Mouse (Mus musculus) MEL (cell line): ENCODE measurements at regions not wholly inside any gene's neighbourhood (a gene's known extent, or its start where the extent isn't known, plus 50 kb on each side); places are given as distances from the start of the nearest gene placed in this dataset.

ENCODE experiments used
- DNase-seq: peaks from one replicate; pipeline ENCODE4 v3.0.0; 2011; ENCODE audit warnings: low read depth, low spot score
- H3K27ac ChIP-seq: 2 replicates; pipeline ENCODE4 v1.5.1; 2012; ENCODE audit warnings: low read depth, mild to moderate bottlenecking, control low read depth, low read length, moderate library complexity; ENCODE audit not compliant: control insufficient read depth
- H3K27me3 ChIP-seq, 2 experiments: fragments of 150-350 bp in 1 of 2; sonication (generic) in 1 of 2; 2 replicates each; pipeline ENCODE4 v1.6.1; 2012; ENCODE audit warnings: low read length in 2 of 2, mild to moderate bottlenecking in 2 of 2, improper control_type of control experiment in 1 of 2, moderate library complexity in 1 of 2; ENCODE audit not compliant: insufficient read depth in 2 of 2, control insufficient read depth in 1 of 2
- H3K36me3 ChIP-seq, 2 experiments: 2 replicates each; pipeline ENCODE4 v1.6.1; 2012 to 2014; ENCODE audit warnings: low read length in 2 of 2, improper control_type of control experiment in 1 of 2, inconsistent platforms in 1 of 2, mild to moderate bottlenecking in 1 of 2; ENCODE audit not compliant: insufficient read depth in 2 of 2, control insufficient read depth in 1 of 2
- H3K4me1 ChIP-seq, 2 experiments: fragments of 150-350 bp in 1 of 2; sonication (generic) in 1 of 2; 2 replicates each; pipeline ENCODE4 v1.6.1; 2012; ENCODE audit warnings: low read length in 2 of 2, improper control_type of control experiment in 1 of 2, mild to moderate bottlenecking in 1 of 2; ENCODE audit not compliant: insufficient read depth in 2 of 2, control insufficient read depth in 1 of 2
- H3K4me3 ChIP-seq, 2 experiments: fragments of 150-350 bp in 1 of 2; sonication (generic) in 1 of 2; 2 replicates each; pipeline ENCODE4 v1.5.1; 2012; ENCODE audit warnings: low read depth in 2 of 2, low read length in 2 of 2, mild to moderate bottlenecking in 2 of 2, moderate library complexity in 2 of 2, control low read depth in 1 of 2, improper control_type of control experiment in 1 of 2; ENCODE audit not compliant: control insufficient read depth in 1 of 2, insufficient read depth in 1 of 2
- H3K79me2 ChIP-seq: 2 replicates; pipeline ENCODE4 v1.6.1; 2012; ENCODE audit warnings: mild to moderate bottlenecking, low read length, moderate library complexity; ENCODE audit not compliant: control insufficient read depth, poor library complexity, insufficient read depth
- H3K9ac ChIP-seq: 2 replicates; pipeline ENCODE4 v1.6.1; 2012; ENCODE audit warnings: low read depth, mild to moderate bottlenecking, control low read depth, low read length, moderate library complexity; ENCODE audit not compliant: control insufficient read depth, poor library complexity, severe bottlenecking
- H3K9me3 ChIP-seq: fragments of 150-350 bp; sonication (generic); replicated peaks from 2 replicates; pipeline ENCODE4 v1.6.1; 2012; ENCODE audit warnings: mild to moderate bottlenecking, low read length, improper control_type of control experiment, moderate library complexity; ENCODE audit not compliant: insufficient read depth
- BHLHE40 ChIP-seq: IDR thresholded peaks from 2 replicates; pipeline ENCODE4 v1.6.1; 2012; ENCODE audit warnings: low read depth, mild to moderate bottlenecking, inconsistent platforms, low read length, improper control_type of control experiment, borderline replicate concordance
- CHD1 ChIP-seq: IDR thresholded peaks from 2 replicates; pipeline ENCODE4 v1.6.1; 2012; ENCODE audit warnings: low read depth, mild to moderate bottlenecking, inconsistent platforms, low read length, improper control_type of control experiment
- CTCF ChIP-seq, 3 experiments: IDR thresholded peaks in 2 of 3; conservative IDR thresholded peaks in 1 of 3; 2 replicates each; pipeline ENCODE4 v1.5.1; 2011 to 2012; ENCODE audit warnings: low read length in 3 of 3, low read depth in 2 of 3, mild to moderate bottlenecking in 2 of 3, improper control_type of control experiment in 1 of 3, inconsistent platforms in 1 of 3, mixed read lengths in 1 of 3, moderate library complexity in 1 of 3; ENCODE audit not compliant: control insufficient read depth in 1 of 3, insufficient read depth in 1 of 3, poor library complexity in 1 of 3, severe bottlenecking in 1 of 3
- E2F4 ChIP-seq: IDR thresholded peaks from 2 replicates; pipeline ENCODE4 v1.6.1; 2011; ENCODE audit warnings: low read depth, low read length, improper control_type of control experiment, borderline replicate concordance
- ETS1 ChIP-seq: IDR thresholded peaks from 2 replicates; pipeline ENCODE4 v1.6.1; 2012; ENCODE audit warnings: low read depth, mild to moderate bottlenecking, inconsistent platforms, low read length, improper control_type of control experiment, moderate library complexity
- HCFC1 ChIP-seq: IDR thresholded peaks from 2 replicates; pipeline ENCODE4 v1.6.1; 2012; ENCODE audit warnings: low read depth, mild to moderate bottlenecking, inconsistent platforms, low read length, improper control_type of control experiment, moderate library complexity
- KAT2A ChIP-seq: conservative IDR thresholded peaks from 2 replicates; pipeline ENCODE4 v1.6.1; 2012; ENCODE audit warnings: low read depth, low read length, improper control_type of control experiment, inconsistent platforms
- MAFK ChIP-seq: IDR thresholded peaks from 2 replicates; pipeline ENCODE4 v1.6.1; 2011; ENCODE audit warnings: low read depth, mild to moderate bottlenecking, low read length, improper control_type of control experiment, borderline replicate concordance
- MAX ChIP-seq: IDR thresholded peaks from 2 replicates; pipeline ENCODE4 v1.6.1; 2011; ENCODE audit warnings: low read length, improper control_type of control experiment
- MAZ ChIP-seq: IDR thresholded peaks from 2 replicates; pipeline ENCODE4 v1.6.1; 2012; ENCODE audit warnings: low read depth, mild to moderate bottlenecking, inconsistent platforms, low read length, improper control_type of control experiment
- MEF2A ChIP-seq: IDR thresholded peaks from 2 replicates; pipeline ENCODE4 v1.6.1; 2014; ENCODE audit warnings: low read depth, mild to moderate bottlenecking, inconsistent platforms, low read length, improper control_type of control experiment; ENCODE audit not compliant: poor library complexity, insufficient replicate concordance, severe bottlenecking; ENCODE audit errors: extremely low read depth
- MXI1 ChIP-seq: IDR thresholded peaks from 2 replicates; pipeline ENCODE4 v1.6.1; 2011; ENCODE audit warnings: mild to moderate bottlenecking, low read depth, low read length, improper control_type of control experiment
- MYB ChIP-seq: IDR thresholded peaks from 2 replicates; pipeline ENCODE4 v1.6.1; 2011; ENCODE audit warnings: mild to moderate bottlenecking, low read depth, low read length, improper control_type of control experiment
- NELFE ChIP-seq: IDR thresholded peaks from 2 replicates; pipeline ENCODE4 v1.6.1; 2011; ENCODE audit warnings: low read depth, low read length, improper control_type of control experiment
- POLR2A ChIP-seq, 2 experiments: IDR thresholded peaks; 2 replicates each; pipeline ENCODE4 v1.6.1; 2011 to 2012; ENCODE audit warnings: low read length in 2 of 2, mild to moderate bottlenecking in 2 of 2, control low read depth in 1 of 2, improper control_type of control experiment in 1 of 2, low read depth in 1 of 2, moderate library complexity in 1 of 2; ENCODE audit not compliant: control insufficient read depth in 1 of 2, insufficient read depth in 1 of 2, poor library complexity in 1 of 2
- RAD21 ChIP-seq: IDR thresholded peaks from 2 replicates; pipeline ENCODE4 v1.6.1; 2011; ENCODE audit warnings: mild to moderate bottlenecking, low read depth, low read length, improper control_type of control experiment
- RCOR1 ChIP-seq: IDR thresholded peaks from 2 replicates; pipeline ENCODE4 v1.6.1; 2012; ENCODE audit warnings: low read depth, mild to moderate bottlenecking, inconsistent platforms, low read length, improper control_type of control experiment
- SIN3A ChIP-seq: IDR thresholded peaks from 2 replicates; pipeline ENCODE4 v1.6.1; 2012; ENCODE audit warnings: low read length, improper control_type of control experiment, inconsistent platforms
- SMC3 ChIP-seq: IDR thresholded peaks from 2 replicates; pipeline ENCODE4 v1.6.1; 2011; ENCODE audit warnings: low read depth, low read length, improper control_type of control experiment
- TAL1 ChIP-seq: IDR thresholded peaks from 2 replicates; pipeline ENCODE4 v1.6.1; 2012; ENCODE audit warnings: mild to moderate bottlenecking, inconsistent platforms, low read length, moderate library complexity, mixed read lengths
- TBP ChIP-seq: IDR thresholded peaks from 2 replicates; pipeline ENCODE4 v1.8.0; 2011; ENCODE audit warnings: low read depth, low read length, improper control_type of control experiment
- TCF12 ChIP-seq: IDR thresholded peaks from 2 replicates; pipeline ENCODE4 v1.6.1; 2014; ENCODE audit warnings: low read depth, mild to moderate bottlenecking, inconsistent platforms, low read length, improper control_type of control experiment, moderate library complexity
- USF1 ChIP-seq: IDR thresholded peaks from 2 replicates; pipeline ENCODE4 v1.6.1; 2014; ENCODE audit warnings: low read depth, mild to moderate bottlenecking, inconsistent platforms, low read length, improper control_type of control experiment, moderate library complexity
- USF2 ChIP-seq, 2 experiments: IDR thresholded peaks; 2 replicates each; pipeline ENCODE4 v1.6.1; 2011 to 2012; ENCODE audit warnings: improper control_type of control experiment in 2 of 2, low read length in 2 of 2, borderline replicate concordance in 1 of 2, inconsistent platforms in 1 of 2, low read depth in 1 of 2, mild to moderate bottlenecking in 1 of 2; ENCODE audit not compliant: insufficient read depth in 1 of 2
- ZNF384 ChIP-seq: IDR thresholded peaks from 2 replicates; pipeline ENCODE4 v1.6.1; 2012; ENCODE audit warnings: low read depth, mild to moderate bottlenecking, inconsistent platforms, low read length, improper control_type of control experiment

GRCm38 (mm10) chr12:77532547-77532946 lies 294.6 kb downstream of the Fut8 start:
- Histone ChIP-seq H3K9ac (no peak overlapping the region), H3K79me2 (no peaks in the 10 kb centered on the region), H3K27ac (no peak overlapping the region), H3K27me3 (no peaks in the 10 kb centered on the region), H3K9me3 (no peaks in the 10 kb centered on the region), H3K4me3 (no peak overlapping the region), H3K4me1 (peaks cover 0 to 3% of the 10 kb centered on the region in 2 experiments; a peak in 1 of 4 replicates), H3K36me3 (peaks cover 0 to 3% of the 10 kb centered on the region in 2 experiments; a peak in 2 of 4 replicates)
- TF ChIP-seq SIN3A (no peak), RAD21 (no peak), MXI1 (no peak), USF2 (IDR thresholded peaks at IDR 0.05; ENCODE audit: borderline replicate concordance in 1 of 2, insufficient read depth in 1 of 2, low read depth in 1 of 2, low read length in 2 of 2) (no peak), CTCF (IDR thresholded peaks at IDR 0.05 in 2 of 3, conservative IDR thresholded peaks at IDR 0.05 in 1 of 3; ENCODE audit: control insufficient read depth in 1 of 3, insufficient read depth in 1 of 3, low read depth in 2 of 3, low read length in 3 of 3, poor library complexity in 1 of 3, severe bottlenecking in 1 of 3) (no peak), TCF12 (no peak), HCFC1 (no peak), RCOR1 (no peak), BHLHE40 (no peak), POLR2A (IDR thresholded peaks at IDR 0.05; ENCODE audit: control insufficient read depth in 1 of 2, insufficient read depth in 1 of 2, low read depth in 1 of 2, low read length in 2 of 2, poor library complexity in 1 of 2) (no peak), TBP (no peak), KAT2A (no peak), NELFE (no peak), MAFK (no peak)
- DNase-seq: no peak

GRCm38 (mm10) chr12:77533606-77534005 lies 295.7 kb downstream of the Fut8 start:
- no peak overlapping the region for H3K4me3 ChIP-seq
- no peaks in the 10 kb centered on the region for H3K79me2 ChIP-seq
- peaks cover 0 to 3% of the 10 kb centered on the region in 2 experiments; a peak in 2 of 4 replicates for H3K36me3 ChIP-seq
- no peak overlapping the region for H3K27ac ChIP-seq
- H3K9ac ChIP-seq: no peak overlapping the region
- H3K4me1 ChIP-seq: peaks cover 0 to 3% of the 10 kb centered on the region in 2 experiments; a peak in 1 of 4 replicates
- no peaks in the 10 kb centered on the region for H3K27me3 ChIP-seq
- TF ChIP-seq CTCF (IDR thresholded peaks at IDR 0.05 in 2 of 3, conservative IDR thresholded peaks at IDR 0.05 in 1 of 3; ENCODE audit: control insufficient read depth in 1 of 3, insufficient read depth in 1 of 3, low read depth in 2 of 3, low read length in 3 of 3, poor library complexity in 1 of 3, severe bottlenecking in 1 of 3): no peak
- TF ChIP-seq E2F4: no peak
- no peak for TF ChIP-seq MEF2A
- TF ChIP-seq USF1: no peak
- TF ChIP-seq MAZ: no peak
- TF ChIP-seq MAFK: no peak
- TF ChIP-seq MAX: no peak
- TF ChIP-seq TAL1: no peak
- TF ChIP-seq ETS1: no peak
- no peak for TF ChIP-seq SMC3
- TF ChIP-seq RAD21: no peak
- no peak for TF ChIP-seq NELFE
- no peak for TF ChIP-seq ZNF384
- no peak for TF ChIP-seq MYB
- no peak for TF ChIP-seq CHD1
- DNase-seq: no peak
- no peaks in the 10 kb centered on the region for H3K9me3 ChIP-seq
